Mouse (Mus musculus) urinary bladder, adult 2 months (tissue): ENCODE results near the gene Bhlhb9. TPM values are rescaled to one million over a fixed set of nuclear protein-coding genes. Genes with fewer than 3 reads are reported as not detected.

Experiments
- DNase-seq: peaks from one replicate; pipeline ENCODE4 v3.0.0; 2022; ENCODE audit warnings: low spot score
- polyA plus RNA-seq: library from polyadenylated mRNA; depleted of rRNA; stranded (reverse); fragments of >200 nt; gene quantifications from 2 replicates; pipeline ENCODE4 v1.2.3, GENCODE M21; 2012; rRNA removed

The Bhlhb9 gene
- polyA plus RNA-seq, 1 experiment: 13.4 TPM

- DNase-seq: no peak
Measured at GRCm38 (mm10) chrX:135886234-135886585, 88.8 kb downstream of the Bhlhb9 start.

- no peak for DNase-seq
Measured at GRCm38 (mm10) chrX:135916580-135916979, 119.2 kb downstream of the Bhlhb9 start.

- no peak for DNase-seq
Measured at GRCm38 (mm10) chrX:135917116-135917515, 119.7 kb downstream of the Bhlhb9 start.

GRCm38 (mm10) chrX:135922162-135922561 lies 124.8 kb downstream of the Bhlhb9 start:
- DNase-seq: no peak

- DNase-seq: no peak
Measured at GRCm38 (mm10) chrX:135925911-135926310, 128.5 kb downstream of the Bhlhb9 start.

- DNase-seq: no peak
Measured at GRCm38 (mm10) chrX:135928588-135928987, 131.2 kb downstream of the Bhlhb9 start.

DNA sequence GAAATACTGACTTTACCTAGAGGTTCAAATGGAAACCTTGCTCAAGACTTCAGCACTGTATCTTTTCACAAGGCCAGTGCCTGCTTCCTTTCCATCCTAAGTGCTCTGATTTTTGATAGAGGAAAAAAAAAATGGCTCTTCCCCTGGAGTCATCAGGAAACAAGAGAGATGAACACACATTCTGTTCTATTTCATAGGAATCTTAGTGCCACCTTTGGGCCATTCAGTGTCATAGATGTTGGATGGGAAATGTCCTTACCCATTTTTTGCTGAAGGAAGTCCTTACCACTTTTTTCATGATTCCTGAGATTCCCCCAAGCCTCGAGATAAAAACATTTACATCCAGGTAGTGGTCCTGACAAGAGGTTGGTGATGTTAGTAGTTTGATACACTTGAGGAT lies 139.1 kb downstream of the Bhlhb9 start:
- DNase-seq: no peak

Other genes with a start within 250 kb of the Bhlhb9 start
- 0.22 and 0.34 TPM in 2 replicates for gene Nxf7, start 198.8 kb upstream of the Bhlhb9 start, polyA plus RNA-seq
- not detected in 2 replicates for gene Prame, start 169.9 kb upstream of the Bhlhb9 start, polyA plus RNA-seq
- not detected in 2 replicates for gene Tcp11x2, start 103.8 kb upstream of the Bhlhb9 start, polyA plus RNA-seq
- gene Tmsb15a, start 72.3 kb upstream of the Bhlhb9 start, polyA plus RNA-seq: not detected in 2 replicates
- 8.1 and 8.6 TPM in 2 replicates for gene Armcx5, start 54.9 kb upstream of the Bhlhb9 start, polyA plus RNA-seq
- gene Gprasp1, start 54.9 kb upstream of the Bhlhb9 start, polyA plus RNA-seq: 25.0 and 26.2 TPM in 2 replicates
- gene Gprasp2, start 41.4 kb downstream of the Bhlhb9 start, polyA plus RNA-seq: 6.3 and 7.6 TPM in 2 replicates
- 6.0 and 10.1 TPM in 2 replicates for gene Arxes2, start 196.2 kb downstream of the Bhlhb9 start, polyA plus RNA-seq
- gene Arxes1, start 235.8 kb downstream of the Bhlhb9 start, polyA plus RNA-seq: 0.99 and 1.3 TPM in 2 replicates